Mouse (Mus musculus) forebrain, embryonic 12.5 days (tissue): Measurements from ENCODE around the gene Tcn2. TPM values are rescaled to one million over a fixed set of nuclear protein-coding genes. Genes with fewer than 3 reads are reported as not detected.

Experiments
- ATAC-seq: fragments of 200-750 bp; cut with Nextera tagmentation; 2 replicates; pipeline ENCODE4 v1.8.0; 2017; ENCODE audit warnings: moderate TSS enrichment; ENCODE audit not compliant: low FRiP score
- H3K27ac ChIP-seq: fragments of 300-500 bp; sonication (generic); 2 replicates; pipeline ENCODE4 v1.5.1; 2016; ENCODE audit warnings: mild to moderate bottlenecking
- H3K27me3 ChIP-seq: fragments of 300-500 bp; sonication (generic); 2 replicates; pipeline ENCODE4 v1.6.1; 2016; ENCODE audit warnings: mild to moderate bottlenecking
- H3K36me3 ChIP-seq: fragments of 300-500 bp; sonication (generic); replicated peaks from 2 replicates; pipeline ENCODE4 v1.6.1; 2016; ENCODE audit warnings: mild to moderate bottlenecking
- H3K4me1 ChIP-seq: fragments of 300-500 bp; sonication (generic); 2 replicates; pipeline ENCODE4 v1.6.1; 2016
- H3K4me2 ChIP-seq: fragments of 300-500 bp; sonication (generic); 2 replicates; pipeline ENCODE4 v1.6.1; 2016; ENCODE audit warnings: mild to moderate bottlenecking, moderate library complexity
- H3K4me3 ChIP-seq: fragments of 300-500 bp; sonication (generic); replicated peaks from 2 replicates; pipeline ENCODE4 v1.5.1; 2016; ENCODE audit warnings: mild to moderate bottlenecking
- H3K9ac ChIP-seq: fragments of 300-500 bp; sonication (generic); 2 replicates; pipeline ENCODE4 v1.6.1; 2016; ENCODE audit warnings: mild to moderate bottlenecking
- H3K9me3 ChIP-seq: fragments of 300-500 bp; sonication (generic); 2 replicates; pipeline ENCODE4 v1.6.1; 2016
- WGBS: fragments of 180-500 bp; shearing (Covaris S2); methylation state at CpG from one replicate; pipeline ENCODE4 v1.1.7; 2016; 5-methylcytosine and 5-hydroxymethylcytosine counted together
- polyA plus RNA-seq: library from polyadenylated mRNA; unstranded; fragments of >200 nt; fragmentation: Nextera tagmentation; extraction: Ambion mirVana; gene quantifications from 2 replicates; pipeline ENCODE4 v1.2.1, GENCODE M21; 2016

Gene Tcn2
- polyA plus RNA-seq, 1 experiment from 2014 or later, result 19.1 TPM

DNA sequence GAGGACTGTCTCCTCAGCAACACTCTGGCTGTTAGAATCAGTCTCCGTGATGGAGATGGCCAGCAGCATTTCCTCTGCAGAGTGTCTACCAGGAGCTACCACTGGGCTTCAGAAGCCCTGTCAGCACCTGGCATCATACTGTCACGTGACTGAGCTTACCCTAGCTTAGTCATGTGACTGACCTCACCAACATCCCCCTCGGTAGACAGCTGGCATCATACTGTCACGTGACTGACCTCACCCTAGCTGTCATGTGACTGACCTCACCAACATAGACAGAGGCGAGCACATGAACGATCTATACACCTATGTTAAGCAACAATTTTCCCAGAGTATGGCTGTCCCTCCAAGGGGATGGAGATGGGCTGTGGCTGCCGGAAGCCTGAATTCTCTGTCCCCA lies 53.3 kb downstream of the Tcn2 start:
- Histone ChIP-seq H3K9me3 (no peaks in the 10 kb centered on the region), H3K4me2 (no peak overlapping the region), H3K9ac (no peak overlapping the region), H3K27me3 (no peaks in the 10 kb centered on the region), H3K4me1 (no peaks in the 10 kb centered on the region), H3K27ac (no peak overlapping the region), H3K36me3 (no peaks in the 10 kb centered on the region), H3K4me3 (no peak overlapping the region)
- no peak for ATAC-seq
- WGBS, result 79% methylated on average over 7 of the region's 7 CpGs

DNA sequence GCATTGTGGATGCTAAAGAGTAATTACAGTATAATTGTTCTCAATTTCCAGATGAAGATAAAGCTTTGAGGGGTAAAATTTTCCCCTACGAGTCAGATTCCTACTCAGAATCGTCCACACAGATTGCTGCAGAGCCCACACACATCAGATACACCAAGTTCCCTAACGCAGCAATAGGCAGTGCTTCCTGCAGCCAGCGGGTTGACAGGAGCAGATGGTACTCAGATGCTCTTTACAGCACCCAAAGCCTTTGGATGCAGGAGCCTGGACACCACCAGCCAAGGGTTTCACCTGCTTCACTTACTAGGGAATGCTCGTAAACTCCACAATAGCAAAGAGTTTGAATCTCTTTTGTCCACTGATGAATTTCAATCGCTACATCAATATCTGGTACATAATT lies 55.5 kb downstream of the Tcn2 start:
- no peak overlapping the region for H3K9ac ChIP-seq
- no peaks in the 10 kb centered on the region for H3K36me3 ChIP-seq
- no peaks in the 10 kb centered on the region for H3K9me3 ChIP-seq
- H3K4me1 ChIP-seq, result no peaks in the 10 kb centered on the region
- H3K4me2 ChIP-seq, result no peak overlapping the region
- 88% methylated on average over 6 of the region's 6 CpGs for WGBS
- no peak overlapping the region for H3K27ac ChIP-seq
- ATAC-seq, result no peak
- no peaks in the 10 kb centered on the region for H3K27me3 ChIP-seq
- no peak overlapping the region for H3K4me3 ChIP-seq

Other genes with a start within 250 kb of the Tcn2 start
- 3.4 and 4.0 TPM in 2 replicates for gene Osbp2, start 68.3 kb downstream of the Tcn2 start, polyA plus RNA-seq
- 0.79 and 0.92 TPM in 2 replicates for gene 4921536K21Rik, start 37.1 kb downstream of the Tcn2 start, polyA plus RNA-seq
- gene Dusp18, start 36.9 kb downstream of the Tcn2 start, polyA plus RNA-seq, result 28.0 and 29.8 TPM in 2 replicates
- gene Slc35e4, start 17.5 kb downstream of the Tcn2 start, polyA plus RNA-seq, result 5.2 and 6.5 TPM in 2 replicates
- 81.2 and 92.8 TPM in 2 replicates for gene Pes1, start 31.8 kb upstream of the Tcn2 start, polyA plus RNA-seq
- gene 4930556J24Rik, start 44.6 kb upstream of the Tcn2 start, polyA plus RNA-seq, result 0.27 and 0.46 TPM in 2 replicates
- gene Gal3st1, start 51.5 kb upstream of the Tcn2 start, polyA plus RNA-seq, result 0.95 and 1.3 TPM in 2 replicates
- gene Sec14l4, start 99.3 kb upstream of the Tcn2 start, polyA plus RNA-seq, result 0.42 TPM in 1 of 2 replicates, not detected in the other
- gene Sec14l3, start 132.7 kb upstream of the Tcn2 start, polyA plus RNA-seq, result 0.26 TPM in 1 of 2 replicates, not detected in the other
- 5.6 and 8.0 TPM in 2 replicates for gene Mtfp1, start 163.3 kb upstream of the Tcn2 start, polyA plus RNA-seq
- 2.6 and 3.2 TPM in 2 replicates for gene Sec14l2, start 191.3 kb upstream of the Tcn2 start, polyA plus RNA-seq
- 35.5 and 37.0 TPM in 2 replicates for gene Rnf215, start 203.0 kb upstream of the Tcn2 start, polyA plus RNA-seq
- 7.4 and 8.5 TPM in 2 replicates for gene Ccdc157, start 228.1 kb upstream of the Tcn2 start, polyA plus RNA-seq
- gene Sf3a1, start 228.2 kb upstream of the Tcn2 start, polyA plus RNA-seq, result 83.9 and 88.4 TPM in 2 replicates